Mouse (Mus musculus): Measurements from ENCODE around the gene Irx3.

GRCm38 (mm10) chr8:91845641-91846040, 43.8 kb upstream of the Irx3 start:
- TF ChIP-seq CTCF (IDR thresholded peaks at IDR 0.05; ENCODE audit: low read depth) (no peak), EP300 (IDR thresholded peaks at IDR 0.05; ENCODE audit: low read depth) (no peak)
